Mouse (Mus musculus): ENCODE measurements around the gene Ang2.

DNA sequence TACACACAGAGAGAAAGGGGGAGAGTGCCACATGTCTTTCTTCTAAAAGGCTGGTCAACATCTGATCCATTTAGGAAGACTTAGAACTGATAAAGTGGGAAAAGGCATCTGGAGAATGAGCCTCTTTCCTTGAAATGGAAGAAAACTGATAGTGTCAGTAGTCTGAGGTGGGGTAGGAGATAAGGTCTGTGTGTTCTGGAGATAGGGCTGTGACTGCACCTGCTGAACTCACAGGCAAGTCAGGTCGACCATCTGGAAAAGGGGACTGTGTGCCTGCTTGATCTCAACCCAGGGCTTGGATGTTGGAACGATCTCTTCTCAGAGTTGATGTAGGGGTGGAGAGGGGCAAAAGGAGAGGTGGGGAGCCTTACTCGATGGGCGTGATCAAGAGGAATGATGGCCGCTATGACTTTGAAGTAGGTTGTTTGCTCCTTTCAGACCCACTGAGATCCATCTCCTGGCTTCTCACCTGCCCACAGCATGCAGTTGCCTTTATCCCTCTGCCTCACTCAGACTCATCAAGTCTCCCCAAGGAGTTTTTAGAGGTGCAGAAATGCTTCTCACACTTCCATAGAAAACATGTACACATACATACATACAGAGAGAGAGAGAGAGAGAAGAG is 46.6 kb downstream of the Ang2 start:
- TF ChIP-seq EP300 (IDR thresholded peaks at IDR 0.05; ENCODE audit: insufficient read depth, low read depth, low read length) (no peak), CTCF (IDR thresholded peaks at IDR 0.05) (no peak)

Data from heart, adult 2 months (tissue).